Mouse (Mus musculus): ENCODE results near the gene Gtpbp4. TPM values are rescaled to one million over a fixed set of nuclear protein-coding genes. Genes with fewer than 3 reads are reported as not detected.

Gtpbp4 gene
- polyA plus RNA-seq, 1 experiment from 2014 or later, result 72.9 TPM

Small RNA genes lying within 50 kb of the gene (microRNA-seq; reads per million reads assigned to microRNA genes)
- not detected for gene Gm22750

Other genes with a start within 250 kb of the Gtpbp4 start
- gene Wdr37, start 124.2 kb downstream of the Gtpbp4 start, polyA plus RNA-seq (2015; fragmentation: Nextera tagmentation; extraction: Ambion mirVana), result 53.9 and 57.7 TPM in 2 replicates
- 87.8 and 88.6 TPM in 2 replicates for gene Idi1, start 110.6 kb downstream of the Gtpbp4 start, polyA plus RNA-seq (2015; fragmentation: Nextera tagmentation; extraction: Ambion mirVana)
- not detected in 2 replicates for gene Gm9745, start 47.9 kb downstream of the Gtpbp4 start, polyA plus RNA-seq (2015; fragmentation: Nextera tagmentation; extraction: Ambion mirVana)
- 0.12 TPM in 1 of 2 replicates, not detected in the other for gene Idi2, start 43.2 kb downstream of the Gtpbp4 start, polyA plus RNA-seq (2015; fragmentation: Nextera tagmentation; extraction: Ambion mirVana)
- gene Larp4b, start 97.8 kb upstream of the Gtpbp4 start, polyA plus RNA-seq (2015; fragmentation: Nextera tagmentation; extraction: Ambion mirVana), result 33.4 and 33.6 TPM in 2 replicates